Mouse (Mus musculus) myocyte (in vitro differentiated cells): ENCODE results near the gene Anks1. TPM values are rescaled to one million over a fixed set of nuclear protein-coding genes. Genes with fewer than 3 reads are reported as not detected.

Source experiments
- H3K27me3 ChIP-seq: one replicate; pipeline ENCODE4 v1.6.1; 2011; ENCODE audit not compliant: control insufficient read depth, insufficient read depth, insufficient read length
- H3K36me3 ChIP-seq: one replicate; pipeline ENCODE4 v1.6.1; 2011; ENCODE audit not compliant: control insufficient read depth, insufficient read depth
- H3K4me2 ChIP-seq: one replicate; pipeline ENCODE4 v1.6.1; 2011; ENCODE audit warnings: low read depth, control low read depth
- H3K4me3 ChIP-seq: one replicate; pipeline ENCODE4 v1.5.1; 2011; ENCODE audit warnings: mild to moderate bottlenecking, control low read depth, moderate library complexity
- H3K79me2 ChIP-seq: one replicate; pipeline ENCODE4 v1.6.1; 2011; ENCODE audit not compliant: control insufficient read depth, insufficient read depth
- H3ac ChIP-seq: one replicate; pipeline ENCODE4 v1.6.1; 2011; ENCODE audit not compliant: control insufficient read depth, insufficient read length
- CEBPB ChIP-seq: IDR thresholded peaks from 2 replicates; pipeline ENCODE4 v1.6.1; 2011; ENCODE audit warnings: mild to moderate bottlenecking, moderate library complexity; ENCODE audit not compliant: poor library complexity, insufficient read depth, severe bottlenecking
- E2F4 ChIP-seq: IDR thresholded peaks from one replicate; pipeline ENCODE4 v1.6.1; 2011; ENCODE audit warnings: mild to moderate bottlenecking, control low read depth, moderate library complexity; ENCODE audit not compliant: insufficient read depth
- MAX ChIP-seq: IDR thresholded peaks from one replicate; pipeline ENCODE4 v1.6.1; 2011; ENCODE audit warnings: low read depth, mild to moderate bottlenecking, control low read depth
- MYOD1 ChIP-seq, 3 experiments: IDR thresholded peaks; one replicate each; pipeline ENCODE4 v1.6.1; 2011; ENCODE audit warnings: control low read depth in 2 of 3, low read depth in 2 of 3, mild to moderate bottlenecking in 2 of 3, moderate library complexity in 1 of 3; ENCODE audit not compliant: insufficient read length in 2 of 3, control insufficient read depth in 1 of 3
- MYOG ChIP-seq, 3 experiments: IDR thresholded peaks; one replicate each; pipeline ENCODE4 v1.6.1; 2011; ENCODE audit warnings: control low read depth in 2 of 3, low read depth in 2 of 3, mild to moderate bottlenecking in 2 of 3; ENCODE audit not compliant: insufficient read length in 2 of 3, control insufficient read depth in 1 of 3, insufficient read depth in 1 of 3
- POLR2A ChIP-seq: IDR thresholded peaks from one replicate; pipeline ENCODE4 v1.6.1; 2011; ENCODE audit warnings: low read depth, mild to moderate bottlenecking, control low read depth, moderate library complexity; ENCODE audit not compliant: insufficient read length
- POLR2AphosphoS2 ChIP-seq: IDR thresholded peaks from one replicate; pipeline ENCODE4 v1.6.1; 2011; ENCODE audit warnings: low read depth, control low read depth; ENCODE audit not compliant: insufficient read length
- REST ChIP-seq: IDR thresholded peaks from one replicate; pipeline ENCODE4 v1.6.1; 2011; ENCODE audit warnings: mild to moderate bottlenecking, control low read depth, moderate library complexity; ENCODE audit not compliant: insufficient read depth, insufficient read length
- SRF ChIP-seq: IDR thresholded peaks from one replicate; pipeline ENCODE4 v1.6.1; 2011; ENCODE audit warnings: low read depth; ENCODE audit not compliant: control insufficient read depth, insufficient read length
- TCF12 ChIP-seq: IDR thresholded peaks from one replicate; pipeline ENCODE4 v1.6.1; 2011; ENCODE audit warnings: mild to moderate bottlenecking, control low read depth; ENCODE audit not compliant: poor library complexity, insufficient read depth, severe bottlenecking
- TCF3 ChIP-seq: IDR thresholded peaks from one replicate; pipeline ENCODE4 v1.6.1; 2011; ENCODE audit warnings: low read depth, control low read depth; ENCODE audit not compliant: insufficient read length
- USF1 ChIP-seq: IDR thresholded peaks from one replicate; pipeline ENCODE4 v1.6.1; 2011; ENCODE audit warnings: low read depth, mild to moderate bottlenecking, control low read depth, moderate library complexity
- polyA plus RNA-seq: library from polyadenylated mRNA; unstranded; fragments of >200 nt; fragmentation: generic; extraction: Trizol; gene quantifications from one replicate; pipeline ENCODE4 v1.2.1, GENCODE M21; 2012; ENCODE audit warnings: missing spikeins

Gene Anks1
- polyA plus RNA-seq, 1 experiment: 10.0 TPM

GRCm38 (mm10) chr17:28034986-28035385 is 125.9 kb downstream of the Anks1 start:
- TF ChIP-seq MYOD1 (IDR thresholded peaks at IDR 0.05; ENCODE audit: control insufficient read depth in 1 of 3, insufficient read length in 2 of 3, low read depth in 2 of 3): peak in 2 of 3 experiments; percentile 34 to 44
- peak in 1 of 3 experiments; percentile 78 for TF ChIP-seq MYOG (IDR thresholded peaks at IDR 0.05; ENCODE audit: control insufficient read depth in 1 of 3, insufficient read depth in 1 of 3, insufficient read length in 2 of 3, low read depth in 2 of 3)
- TF ChIP-seq SRF: no peak
- Histone ChIP-seq H3K4me3 (no peak overlapping the region), H3ac (no peak overlapping the region), H3K27me3 (no peaks in the 10 kb centered on the region), H3K79me2 (no peaks in the 10 kb centered on the region), H3K36me3 (no peaks in the 10 kb centered on the region), H3K4me2 (no peak overlapping the region)

GRCm38 (mm10) chr17:28036813-28037756 is 128.0 kb downstream of the Anks1 start:
- H3K4me2 ChIP-seq: no peak overlapping the region
- TF ChIP-seq TCF12 (peak; percentile 73), E2F4 (no peak), MYOD1 (IDR thresholded peaks at IDR 0.05; ENCODE audit: control insufficient read depth in 1 of 3, insufficient read length in 2 of 3, low read depth in 2 of 3) (peak; percentile 29 to 97 (median 95)), MAX (no peak), CEBPB (no peak), SRF (no peak), REST (no peak), POLR2AphosphoS2 (no peak), MYOG (IDR thresholded peaks at IDR 0.05; ENCODE audit: control insufficient read depth in 1 of 3, insufficient read depth in 1 of 3, insufficient read length in 2 of 3, low read depth in 2 of 3) (peak; percentile 57 to 97 (median 91)), TCF3 (peak; percentile 98), POLR2A (no peak), USF1 (no peak)
- H3K36me3 ChIP-seq: no peaks in the 10 kb centered on the region
- no peaks in the 10 kb centered on the region for H3K79me2 ChIP-seq
- H3ac ChIP-seq: no peak overlapping the region
- no peak overlapping the region for H3K4me3 ChIP-seq
- H3K27me3 ChIP-seq: no peaks in the 10 kb centered on the region

DNA sequence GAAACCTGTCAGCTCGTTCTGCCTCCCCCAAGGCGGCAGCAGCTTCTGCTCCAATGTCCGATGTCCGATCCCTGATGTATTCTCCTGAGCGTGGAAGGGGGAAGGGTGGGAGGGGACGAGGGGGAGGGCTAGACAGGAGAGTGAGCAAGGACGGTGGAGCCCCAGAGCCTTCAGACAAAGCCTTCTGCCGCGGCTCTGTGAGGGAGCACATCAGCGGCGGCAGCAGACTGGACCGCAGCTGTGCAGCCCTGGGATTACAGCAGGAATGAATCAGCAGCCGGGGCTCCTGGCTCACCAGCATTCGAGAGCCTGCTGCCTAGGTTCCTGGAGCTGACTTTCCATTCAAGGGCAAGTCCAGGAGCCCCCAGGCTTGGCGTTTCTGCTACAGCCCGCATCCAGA is 131.5 kb downstream of the Anks1 start:
- Histone ChIP-seq H3K4me2 (no peak overlapping the region), H3ac (no peak overlapping the region), H3K79me2 (no peaks in the 10 kb centered on the region), H3K4me3 (no peak overlapping the region), H3K36me3 (no peaks in the 10 kb centered on the region), H3K27me3 (no peaks in the 10 kb centered on the region)
- no peak for TF ChIP-seq E2F4
- peak in 2 of 3 experiments; percentile 51 to 71 for TF ChIP-seq MYOD1 (IDR thresholded peaks at IDR 0.05; ENCODE audit: control insufficient read depth in 1 of 3, insufficient read length in 2 of 3, low read depth in 2 of 3)
- peak; percentile 24 to 85 (median 43) for TF ChIP-seq MYOG (IDR thresholded peaks at IDR 0.05; ENCODE audit: control insufficient read depth in 1 of 3, insufficient read depth in 1 of 3, insufficient read length in 2 of 3, low read depth in 2 of 3)

DNA sequence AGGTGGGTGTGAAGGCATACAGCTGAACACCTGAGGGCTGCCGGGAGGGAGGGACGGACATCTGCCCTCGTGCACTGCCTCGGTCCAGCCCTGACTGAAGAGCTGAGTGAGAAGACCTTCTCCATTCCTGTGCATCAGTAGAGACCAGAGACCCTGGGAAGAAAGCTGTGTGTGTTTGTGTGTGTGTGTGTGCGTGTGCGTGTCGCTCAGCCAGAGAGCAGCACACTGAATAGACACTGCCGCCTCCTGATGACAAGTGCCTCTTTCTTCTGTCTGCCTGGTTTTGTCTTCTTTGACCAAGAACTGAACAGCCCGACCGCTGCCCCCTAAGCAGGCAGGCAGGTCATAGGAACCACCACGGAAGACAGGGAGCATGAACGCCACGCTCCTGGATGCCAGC is 132.2 kb downstream of the Anks1 start:
- H3K79me2 ChIP-seq: no peaks in the 10 kb centered on the region
- H3K36me3 ChIP-seq: no peaks in the 10 kb centered on the region
- H3K27me3 ChIP-seq: no peaks in the 10 kb centered on the region
- TF ChIP-seq TCF12: no peak
- no peak for TF ChIP-seq MYOG (IDR thresholded peaks at IDR 0.05; ENCODE audit: control insufficient read depth in 1 of 3, insufficient read depth in 1 of 3, insufficient read length in 2 of 3, low read depth in 2 of 3)
- TF ChIP-seq REST: no peak
- no peak for TF ChIP-seq TCF3
- TF ChIP-seq USF1: no peak
- no peak for TF ChIP-seq POLR2AphosphoS2
- TF ChIP-seq E2F4: no peak
- TF ChIP-seq MAX: no peak
- TF ChIP-seq MYOD1 (IDR thresholded peaks at IDR 0.05; ENCODE audit: control insufficient read depth in 1 of 3, insufficient read length in 2 of 3, low read depth in 2 of 3): no peak
- no peak for TF ChIP-seq CEBPB
- TF ChIP-seq POLR2A: no peak
- no peak for TF ChIP-seq SRF
- no peak overlapping the region for H3ac ChIP-seq
- H3K4me2 ChIP-seq: no peak overlapping the region
- H3K4me3 ChIP-seq: no peak overlapping the region

- TF ChIP-seq MYOG (IDR thresholded peaks at IDR 0.05; ENCODE audit: control insufficient read depth in 1 of 3, insufficient read depth in 1 of 3, insufficient read length in 2 of 3, low read depth in 2 of 3): no peak
- no peak for TF ChIP-seq POLR2A
- TF ChIP-seq REST: no peak
- no peak for TF ChIP-seq E2F4
- no peak for TF ChIP-seq USF1
- TF ChIP-seq POLR2AphosphoS2: no peak
- no peak for TF ChIP-seq TCF12
- no peak for TF ChIP-seq MYOD1 (IDR thresholded peaks at IDR 0.05; ENCODE audit: control insufficient read depth in 1 of 3, insufficient read length in 2 of 3, low read depth in 2 of 3)
- Histone ChIP-seq H3K4me3 (no peak overlapping the region), H3K79me2 (no peaks in the 10 kb centered on the region), H3K36me3 (no peaks in the 10 kb centered on the region), H3ac (no peak overlapping the region), H3K4me2 (no peak overlapping the region), H3K27me3 (no peaks in the 10 kb centered on the region)
These were observed 133.2 kb downstream of the Anks1 start for GRCm38 (mm10) chr17:28042299-28042771.
